Mouse (Mus musculus) MEL (cell line): ENCODE measurements around the gene Gm28729. TPM values are rescaled to one million over a fixed set of nuclear protein-coding genes. Genes with fewer than 3 reads are reported as not detected.
"Not testable (repeated sequence)": the region's sequence is repeated elsewhere in the genome, so short reads cannot be mapped to it uniquely, and the experiment has no call there.

Experiments
- DNase-seq: peaks from one replicate; pipeline ENCODE4 v3.0.0; 2011; ENCODE audit warnings: low read depth, low spot score
- H3K27ac ChIP-seq: 2 replicates; pipeline ENCODE4 v1.5.1; 2012; ENCODE audit warnings: low read depth, mild to moderate bottlenecking, control low read depth, low read length, moderate library complexity; ENCODE audit not compliant: control insufficient read depth
- H3K27me3 ChIP-seq, 2 experiments: fragments of 150-350 bp in 1 of 2; sonication (generic) in 1 of 2; 2 replicates each; pipeline ENCODE4 v1.6.1; 2012; ENCODE audit warnings: low read length in 2 of 2, mild to moderate bottlenecking in 2 of 2, improper control_type of control experiment in 1 of 2, moderate library complexity in 1 of 2; ENCODE audit not compliant: insufficient read depth in 2 of 2, control insufficient read depth in 1 of 2
- H3K36me3 ChIP-seq, 2 experiments: 2 replicates each; pipeline ENCODE4 v1.6.1; 2012 to 2014; ENCODE audit warnings: low read length in 2 of 2, improper control_type of control experiment in 1 of 2, inconsistent platforms in 1 of 2, mild to moderate bottlenecking in 1 of 2; ENCODE audit not compliant: insufficient read depth in 2 of 2, control insufficient read depth in 1 of 2
- H3K4me1 ChIP-seq, 2 experiments: fragments of 150-350 bp in 1 of 2; sonication (generic) in 1 of 2; 2 replicates each; pipeline ENCODE4 v1.6.1; 2012; ENCODE audit warnings: low read length in 2 of 2, improper control_type of control experiment in 1 of 2, mild to moderate bottlenecking in 1 of 2; ENCODE audit not compliant: insufficient read depth in 2 of 2, control insufficient read depth in 1 of 2
- H3K4me3 ChIP-seq, 2 experiments: fragments of 150-350 bp in 1 of 2; sonication (generic) in 1 of 2; 2 replicates each; pipeline ENCODE4 v1.5.1; 2012; ENCODE audit warnings: low read depth in 2 of 2, low read length in 2 of 2, mild to moderate bottlenecking in 2 of 2, moderate library complexity in 2 of 2, control low read depth in 1 of 2, improper control_type of control experiment in 1 of 2; ENCODE audit not compliant: control insufficient read depth in 1 of 2, insufficient read depth in 1 of 2
- H3K79me2 ChIP-seq: 2 replicates; pipeline ENCODE4 v1.6.1; 2012; ENCODE audit warnings: mild to moderate bottlenecking, low read length, moderate library complexity; ENCODE audit not compliant: control insufficient read depth, poor library complexity, insufficient read depth
- H3K9ac ChIP-seq: 2 replicates; pipeline ENCODE4 v1.6.1; 2012; ENCODE audit warnings: low read depth, mild to moderate bottlenecking, control low read depth, low read length, moderate library complexity; ENCODE audit not compliant: control insufficient read depth, poor library complexity, severe bottlenecking
- H3K9me3 ChIP-seq: fragments of 150-350 bp; sonication (generic); replicated peaks from 2 replicates; pipeline ENCODE4 v1.6.1; 2012; ENCODE audit warnings: mild to moderate bottlenecking, low read length, improper control_type of control experiment, moderate library complexity; ENCODE audit not compliant: insufficient read depth
- BHLHE40 ChIP-seq: IDR thresholded peaks from 2 replicates; pipeline ENCODE4 v1.6.1; 2012; ENCODE audit warnings: low read depth, mild to moderate bottlenecking, inconsistent platforms, low read length, improper control_type of control experiment, borderline replicate concordance
- CHD1 ChIP-seq: IDR thresholded peaks from 2 replicates; pipeline ENCODE4 v1.6.1; 2012; ENCODE audit warnings: low read depth, mild to moderate bottlenecking, inconsistent platforms, low read length, improper control_type of control experiment
- CTCF ChIP-seq, 3 experiments: IDR thresholded peaks in 2 of 3; conservative IDR thresholded peaks in 1 of 3; 2 replicates each; pipeline ENCODE4 v1.5.1; 2011 to 2012; ENCODE audit warnings: low read length in 3 of 3, low read depth in 2 of 3, mild to moderate bottlenecking in 2 of 3, improper control_type of control experiment in 1 of 3, inconsistent platforms in 1 of 3, mixed read lengths in 1 of 3, moderate library complexity in 1 of 3; ENCODE audit not compliant: control insufficient read depth in 1 of 3, insufficient read depth in 1 of 3, poor library complexity in 1 of 3, severe bottlenecking in 1 of 3
- E2F4 ChIP-seq: IDR thresholded peaks from 2 replicates; pipeline ENCODE4 v1.6.1; 2011; ENCODE audit warnings: low read depth, low read length, improper control_type of control experiment, borderline replicate concordance
- ELF1 ChIP-seq: IDR thresholded peaks from 2 replicates; pipeline ENCODE4 v1.6.1; 2014; ENCODE audit warnings: low read depth, mild to moderate bottlenecking, inconsistent platforms, low read length, improper control_type of control experiment, moderate library complexity
- GABPA ChIP-seq: IDR thresholded peaks from 2 replicates; pipeline ENCODE4 v1.6.1; 2012; ENCODE audit warnings: low read depth, mild to moderate bottlenecking, inconsistent platforms, low read length, improper control_type of control experiment, moderate library complexity
- HCFC1 ChIP-seq: IDR thresholded peaks from 2 replicates; pipeline ENCODE4 v1.6.1; 2012; ENCODE audit warnings: low read depth, mild to moderate bottlenecking, inconsistent platforms, low read length, improper control_type of control experiment, moderate library complexity
- NELFE ChIP-seq: IDR thresholded peaks from 2 replicates; pipeline ENCODE4 v1.6.1; 2011; ENCODE audit warnings: low read depth, low read length, improper control_type of control experiment
- RCOR1 ChIP-seq: IDR thresholded peaks from 2 replicates; pipeline ENCODE4 v1.6.1; 2012; ENCODE audit warnings: low read depth, mild to moderate bottlenecking, inconsistent platforms, low read length, improper control_type of control experiment
- SIN3A ChIP-seq: IDR thresholded peaks from 2 replicates; pipeline ENCODE4 v1.6.1; 2012; ENCODE audit warnings: low read length, improper control_type of control experiment, inconsistent platforms
- SMC3 ChIP-seq: IDR thresholded peaks from 2 replicates; pipeline ENCODE4 v1.6.1; 2011; ENCODE audit warnings: low read depth, low read length, improper control_type of control experiment
- TAL1 ChIP-seq: IDR thresholded peaks from 2 replicates; pipeline ENCODE4 v1.6.1; 2012; ENCODE audit warnings: mild to moderate bottlenecking, inconsistent platforms, low read length, moderate library complexity, mixed read lengths
- TCF12 ChIP-seq: IDR thresholded peaks from 2 replicates; pipeline ENCODE4 v1.6.1; 2014; ENCODE audit warnings: low read depth, mild to moderate bottlenecking, inconsistent platforms, low read length, improper control_type of control experiment, moderate library complexity
- USF1 ChIP-seq: IDR thresholded peaks from 2 replicates; pipeline ENCODE4 v1.6.1; 2014; ENCODE audit warnings: low read depth, mild to moderate bottlenecking, inconsistent platforms, low read length, improper control_type of control experiment, moderate library complexity
- USF2 ChIP-seq, 2 experiments: IDR thresholded peaks; 2 replicates each; pipeline ENCODE4 v1.6.1; 2011 to 2012; ENCODE audit warnings: improper control_type of control experiment in 2 of 2, low read length in 2 of 2, borderline replicate concordance in 1 of 2, inconsistent platforms in 1 of 2, low read depth in 1 of 2, mild to moderate bottlenecking in 1 of 2; ENCODE audit not compliant: insufficient read depth in 1 of 2
- ZC3H11A ChIP-seq: IDR thresholded peaks from 2 replicates; pipeline ENCODE4 v1.6.1; 2012; ENCODE audit warnings: low read depth, mild to moderate bottlenecking, inconsistent platforms, low read length, improper control_type of control experiment
- polyA plus RNA-seq, 2 experiments: library from polyadenylated mRNA; stranded (reverse) in 1 of 2; unstranded in 1 of 2; fragments of >175 nt in 1 of 2; fragments of >200 nt in 1 of 2; gene quantifications; 2 replicates each; pipeline versions ENCODE4 v1.2.1 to v1.2.4; 2012; ENCODE audit warnings: low replicate concordance in 2 of 2, low read depth in 1 of 2; ENCODE audit not compliant: insufficient read length in 2 of 2, insufficient read depth in 1 of 2, missing spikeins in 1 of 2
- total RNA-seq: library from RNA; depleted of rRNA; stranded (reverse); fragments of 300-350 nt; gene quantifications from 2 replicates; pipeline ENCODE4 v1.2.3, GENCODE M21; 2012

Gene Gm28729
- total and polyA plus RNA-seq, 3 experiments: not detected

- no peak for TF ChIP-seq E2F4
- peak; percentile 87 for TF ChIP-seq BHLHE40
- TF ChIP-seq CTCF (IDR thresholded peaks at IDR 0.05 in 2 of 3, conservative IDR thresholded peaks at IDR 0.05 in 1 of 3; ENCODE audit: control insufficient read depth in 1 of 3, insufficient read depth in 1 of 3, low read depth in 2 of 3, low read length in 3 of 3, poor library complexity in 1 of 3, severe bottlenecking in 1 of 3): no peak
- no peak for TF ChIP-seq CHD1
These were observed 46.8 kb downstream of the Gm28729 start, which contains the start of gene Rnf7 (continued) for GRCm38 (mm10) chr9:96478071-96478888.

- Histone ChIP-seq H3K9me3 (no peaks in the 10 kb centered on the region), H3K79me2 (peaks cover 21% of the 10 kb centered on the region), H3K36me3 (peaks cover 7 to 9% of the 10 kb centered on the region in 2 experiments), H3K4me3 (no peak overlapping the region), H3K27ac (no peak overlapping the region), H3K9ac (no peak overlapping the region), H3K27me3 (no peaks in the 10 kb centered on the region), H3K4me1 (peaks cover 1 to 3% of the 10 kb centered on the region in 2 experiments; a peak in 3 of 4 replicates)
- TF ChIP-seq TAL1: no peak
- no peak for TF ChIP-seq HCFC1
- no peak for TF ChIP-seq CHD1
- no peak for TF ChIP-seq ELF1
- TF ChIP-seq ZC3H11A: no peak
- TF ChIP-seq BHLHE40: no peak
- no peak for TF ChIP-seq USF2 (IDR thresholded peaks at IDR 0.05; ENCODE audit: borderline replicate concordance in 1 of 2, insufficient read depth in 1 of 2, low read depth in 1 of 2, low read length in 2 of 2)
- no peak for TF ChIP-seq SMC3
- no peak for TF ChIP-seq USF1
- no peak for TF ChIP-seq TCF12
- TF ChIP-seq RCOR1: no peak
- TF ChIP-seq NELFE: no peak
- no peak for TF ChIP-seq SIN3A
- no peak for TF ChIP-seq CTCF (IDR thresholded peaks at IDR 0.05 in 2 of 3, conservative IDR thresholded peaks at IDR 0.05 in 1 of 3; ENCODE audit: control insufficient read depth in 1 of 3, insufficient read depth in 1 of 3, low read depth in 2 of 3, low read length in 3 of 3, poor library complexity in 1 of 3, severe bottlenecking in 1 of 3)
- no peak for TF ChIP-seq GABPA
- no peak for DNase-seq
These were observed 52.7 kb downstream of the Gm28729 start for GRCm38 (mm10) chr9:96472356-96472755.

- H3K4me3 ChIP-seq, H3K9ac ChIP-seq, H3K9me3 ChIP-seq, H3K27ac ChIP-seq, H3K4me1 ChIP-seq, DNase-seq, H3K27me3 ChIP-seq, H3K36me3 ChIP-seq: not testable (repeated sequence)
- peaks cover 15% of the 10 kb centered on the region for H3K79me2 ChIP-seq
These were observed 53.4 kb downstream of the Gm28729 start for GRCm38 (mm10) chr9:96471681-96472080.
